Mouse (Mus musculus) telencephalon, adult 2 months (tissue): ENCODE measurements around the gene Rpl13.
A peak's percentile ranks its signal among the peaks of the same experiment; 100 is the strongest.
"Not testable (repeated sequence)": the region's sequence is repeated elsewhere in the genome, so short reads cannot be mapped to it uniquely, and the experiment has no call there.

ENCODE experiments used
- DNase-seq: peaks from one replicate; pipeline ENCODE4 v3.0.0-alpha.2; 2011; ENCODE audit warnings: low read depth, low spot score

Gene Rpl13

GRCm38 (mm10) chr8:123101735-123102685 is at the start of gene Rpl13:
Gene Rpl13 (plus strand): TSS chr8:123102350.
- DNase-seq: peak; percentile 92

GRCm38 (mm10) chr8:123062721-123063120 is 39.4 kb upstream of the Rpl13 start, which contains the start of gene Spg7:
Gene Spg7 (plus strand): TSS chr8:123062942.
- no peak for DNase-seq

DNA sequence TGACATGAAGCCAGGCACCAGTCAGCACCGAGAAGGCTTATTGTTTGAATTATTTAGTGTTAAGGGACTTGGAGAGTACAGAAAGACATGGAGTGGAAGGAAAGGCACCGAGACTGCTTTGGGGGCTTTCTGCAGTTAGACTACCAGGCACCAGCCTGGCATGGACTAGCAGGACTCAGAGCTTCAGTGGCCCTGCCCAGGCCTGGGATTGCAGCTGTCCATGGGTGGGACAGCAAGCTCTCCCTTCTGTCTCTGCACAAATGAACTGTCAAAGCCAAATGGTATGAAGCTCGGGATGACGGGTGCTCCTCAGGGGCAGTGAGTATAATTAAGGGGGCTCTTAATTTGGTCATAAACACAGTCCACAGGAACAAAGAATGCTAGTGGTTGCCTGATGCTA is 38.1 kb upstream of the Rpl13 start:
- DNase-seq: no peak

GRCm38 (mm10) chr8:123064809-123065213 is 37.3 kb upstream of the Rpl13 start:
- no peak for DNase-seq

DNA sequence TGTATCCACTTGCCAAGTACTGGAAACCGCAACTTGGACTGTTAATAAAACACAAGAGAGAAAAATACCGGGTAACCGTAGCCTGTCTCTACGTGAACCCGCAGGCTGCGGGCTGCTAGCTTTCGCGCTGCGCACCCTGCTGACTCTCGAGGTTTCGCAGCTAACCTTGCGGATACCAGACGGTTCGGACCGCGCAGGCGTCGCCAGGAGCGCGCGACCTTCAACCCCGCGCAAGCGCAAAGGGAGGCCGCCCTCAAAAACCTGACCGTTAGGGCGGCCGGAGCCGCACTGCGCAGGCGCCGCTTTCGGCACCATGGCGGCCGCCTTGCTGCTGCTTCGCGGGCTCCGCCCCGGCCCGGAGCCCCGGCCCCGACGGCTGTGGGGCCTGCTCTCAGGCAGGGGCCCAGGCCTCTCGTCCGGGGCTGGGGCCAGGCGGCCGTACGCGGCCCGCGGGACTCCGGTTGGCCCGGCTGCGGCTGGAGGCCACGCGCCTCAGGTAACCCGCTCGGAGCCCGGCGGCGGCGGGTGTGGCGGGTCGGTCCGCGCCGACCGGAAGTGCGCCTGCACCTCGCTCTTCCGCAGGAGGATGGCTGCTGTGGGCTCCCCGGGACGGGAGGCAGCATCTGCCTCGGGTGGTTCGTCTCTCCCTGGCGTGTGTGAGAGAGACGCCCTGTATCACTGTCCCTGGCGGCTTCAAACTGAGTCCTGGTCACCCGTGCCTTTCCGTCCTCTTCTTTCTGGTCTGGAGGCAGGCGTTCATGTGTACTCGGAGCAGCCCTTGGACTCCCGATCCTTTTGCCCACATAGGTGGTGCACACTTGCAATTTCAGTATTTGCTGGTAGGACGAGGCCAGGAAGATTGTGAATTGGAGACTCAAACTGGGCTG is 36.7 kb upstream of the Rpl13 start:
- peak; percentile 95 for DNase-seq

DNA sequence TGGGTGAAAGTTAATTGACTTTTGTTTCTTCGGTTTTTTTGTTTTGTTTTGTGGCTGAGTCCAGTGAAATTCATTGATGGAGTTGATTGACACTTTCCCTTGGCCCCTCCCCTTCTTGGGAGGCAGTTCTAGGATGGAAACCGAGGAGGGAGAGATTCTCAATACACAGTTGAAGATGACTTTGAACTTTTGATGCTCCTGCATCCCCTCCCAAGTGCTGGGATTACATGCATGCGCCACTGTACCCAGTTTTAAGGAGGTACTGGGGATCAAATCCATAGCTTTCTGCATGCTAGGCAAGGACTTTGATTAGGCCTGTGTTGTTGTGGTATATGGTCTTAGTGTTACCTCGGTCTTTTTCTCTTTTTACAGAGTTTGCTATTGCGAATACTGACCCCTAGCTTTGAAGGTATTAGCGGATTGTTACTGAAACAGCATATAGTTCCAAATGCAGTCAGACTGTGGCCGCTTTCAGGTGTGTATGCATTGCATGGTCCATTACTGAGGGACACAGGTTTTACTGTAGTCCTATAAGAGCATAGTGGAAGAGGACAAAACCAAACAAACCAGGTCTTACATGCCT is 36.0 kb upstream of the Rpl13 start:
- no peak for DNase-seq

GRCm38 (mm10) chr8:123071176-123071575 is 31.0 kb upstream of the Rpl13 start:
- no peak for DNase-seq

- no peak for DNase-seq
Observed at GRCm38 (mm10) chr8:123077213-123077612, 24.9 kb upstream of the Rpl13 start.

GRCm38 (mm10) chr8:123082993-123083392 is 19.2 kb upstream of the Rpl13 start:
- no peak for DNase-seq

DNA sequence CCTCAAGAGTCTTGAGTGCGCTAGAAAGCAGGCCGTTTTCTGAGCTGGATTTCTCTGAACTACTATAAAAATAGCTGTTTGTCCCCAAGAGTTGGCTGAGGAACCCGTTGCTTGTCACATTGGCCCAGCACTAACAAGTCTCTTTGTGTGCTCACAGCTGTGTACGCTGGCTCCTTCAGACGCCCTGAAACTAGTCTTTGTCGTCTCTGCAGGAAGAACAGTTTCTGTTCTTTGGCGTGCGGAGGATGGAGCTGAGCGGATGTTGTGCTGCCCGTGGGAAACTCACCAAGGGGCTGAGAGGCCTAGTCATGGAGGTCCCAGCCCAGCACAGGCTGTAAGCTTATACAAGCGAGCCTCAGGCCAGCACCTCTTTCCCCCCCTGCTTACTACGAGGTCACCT is 18.5 kb upstream of the Rpl13 start:
- peak; percentile 61 for DNase-seq

DNA sequence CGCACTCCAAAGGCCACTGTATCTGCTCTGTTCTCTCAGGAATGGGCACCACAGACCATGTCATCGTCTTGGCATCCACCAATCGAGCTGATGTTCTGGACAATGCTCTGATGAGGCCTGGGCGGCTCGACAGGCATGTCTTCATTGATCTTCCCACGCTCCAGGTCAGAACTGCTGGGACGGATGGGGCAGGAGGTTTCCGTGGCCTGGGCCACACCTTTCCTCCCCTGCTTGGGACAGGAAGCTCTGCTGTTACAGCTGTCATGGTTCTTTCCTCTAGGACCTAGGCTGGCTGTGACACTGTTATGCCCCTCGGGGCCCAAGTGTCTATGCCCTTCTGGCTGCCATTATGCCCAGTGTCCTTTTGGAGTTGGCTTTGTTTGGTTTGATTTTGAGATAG is 14.9 kb upstream of the Rpl13 start:
- DNase-seq: no peak

DNA sequence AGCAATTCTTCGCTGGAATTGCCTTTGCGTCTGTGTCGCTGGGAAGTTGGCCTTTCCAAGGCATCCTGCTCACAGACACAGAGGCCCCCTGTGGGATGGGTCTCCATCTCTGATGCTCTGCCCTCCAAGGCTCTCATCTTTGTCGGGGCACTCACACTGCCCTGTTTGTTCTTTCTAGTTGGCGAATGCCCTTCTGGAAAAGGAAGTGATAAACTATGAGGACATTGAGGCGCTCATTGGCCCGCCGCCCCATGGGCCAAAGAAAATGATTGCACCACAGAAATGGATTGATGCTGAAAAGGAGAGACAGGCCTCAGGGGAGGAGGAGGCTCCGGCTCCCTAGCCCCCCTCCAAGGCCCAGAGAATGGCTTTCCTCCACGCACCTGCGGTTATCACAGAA is 4.9 kb upstream of the Rpl13 start:
- no peak for DNase-seq

GRCm38 (mm10) chr8:123097786-123098584 is 4.2 kb upstream of the Rpl13 start:
- DNase-seq: no peak

GRCm38 (mm10) chr8:123100288-123100687 is 1.9 kb upstream of the Rpl13 start:
- no peak for DNase-seq

- no peak for DNase-seq
Observed at GRCm38 (mm10) chr8:123101244-123101643, 906 bp upstream of the Rpl13 start.

DNA sequence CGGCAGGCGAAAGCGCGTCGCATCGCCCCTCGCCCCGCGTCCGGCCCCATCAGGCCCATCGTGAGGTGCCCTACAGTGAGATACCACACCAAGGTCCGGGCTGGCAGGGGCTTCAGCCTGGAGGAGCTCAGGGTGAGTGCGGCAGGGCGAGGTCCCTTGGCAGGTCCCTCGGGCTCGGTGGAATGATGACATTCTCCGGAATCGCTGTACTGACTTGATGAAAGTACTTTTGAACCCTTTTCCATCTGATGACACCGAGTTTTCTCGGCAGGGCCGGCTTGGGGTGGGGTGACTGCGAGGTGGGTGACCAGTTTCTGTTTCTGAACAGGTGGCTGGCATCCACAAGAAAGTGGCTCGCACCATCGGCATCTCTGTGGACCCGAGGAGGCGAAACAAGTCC is 705 bp downstream of the Rpl13 start:
- DNase-seq: not testable (repeated sequence)

- no peak for DNase-seq
Observed at GRCm38 (mm10) chr8:123103285-123103684, 1.1 kb downstream of the Rpl13 start.

- DNase-seq: no peak
Observed at GRCm38 (mm10) chr8:123104046-123104767, 2.1 kb downstream of the Rpl13 start.

- DNase-seq: no peak
Observed at GRCm38 (mm10) chr8:123105553-123106326, 3.6 kb downstream of the Rpl13 start.

DNA sequence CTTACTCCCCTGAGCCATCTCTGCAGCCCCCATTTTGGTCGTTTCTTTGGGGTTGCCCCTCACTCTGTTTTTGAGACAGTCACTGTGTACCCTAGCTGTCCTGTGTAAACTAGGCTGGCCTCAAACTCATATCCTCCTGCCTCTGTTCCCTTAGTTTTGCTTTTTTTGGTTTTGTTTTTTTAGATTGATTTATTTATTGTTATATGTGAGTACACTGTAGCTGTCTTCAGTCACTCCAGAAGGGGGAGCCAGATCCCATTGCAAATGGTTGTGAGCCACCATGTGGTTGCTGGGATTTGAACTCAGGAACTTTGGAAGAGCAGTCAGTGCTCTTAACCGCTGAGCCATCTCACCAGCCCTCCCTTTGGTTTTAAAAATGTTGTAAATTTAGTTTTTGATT is 4.4 kb downstream of the Rpl13 start:
- DNase-seq: no peak
